Mouse (Mus musculus): ENCODE data around the gene Btn2a2.
A peak's percentile ranks its signal among the peaks of the same experiment; 100 is the strongest.

Btn2a2 gene

GRCm38 (mm10) chr13:23445156-23445555 is 43.5 kb downstream of the Btn2a2 start:
- no peak for DNase-seq

DNA sequence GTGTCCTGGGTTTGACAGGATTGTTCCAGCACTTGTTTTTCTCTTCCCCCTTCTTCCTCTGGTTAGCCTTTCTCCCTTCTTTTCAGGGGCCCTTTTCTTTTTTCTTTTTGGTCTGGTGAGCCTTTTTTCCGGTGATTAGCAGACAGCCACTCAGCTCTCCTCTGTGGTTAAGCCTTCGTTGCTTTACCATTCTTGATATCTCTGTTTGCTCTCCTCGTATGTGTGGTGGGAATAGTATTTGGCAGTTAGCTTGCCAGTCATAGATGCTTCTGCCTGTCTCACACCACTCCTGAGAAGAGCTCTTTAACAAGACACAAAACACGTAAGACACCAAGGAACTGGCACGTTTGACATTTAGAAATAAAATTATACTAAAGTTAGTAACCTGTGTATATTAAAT is 44.2 kb downstream of the Btn2a2 start:
- no peak for DNase-seq

- DNase-seq: no peak
These were observed 48.8 kb downstream of the Btn2a2 start for GRCm38 (mm10) chr13:23439901-23440300.

- peak in 1 of 2 experiments; percentile 64 for DNase-seq
These were observed 50.1 kb downstream of the Btn2a2 start for GRCm38 (mm10) chr13:23438521-23438920.

DNA sequence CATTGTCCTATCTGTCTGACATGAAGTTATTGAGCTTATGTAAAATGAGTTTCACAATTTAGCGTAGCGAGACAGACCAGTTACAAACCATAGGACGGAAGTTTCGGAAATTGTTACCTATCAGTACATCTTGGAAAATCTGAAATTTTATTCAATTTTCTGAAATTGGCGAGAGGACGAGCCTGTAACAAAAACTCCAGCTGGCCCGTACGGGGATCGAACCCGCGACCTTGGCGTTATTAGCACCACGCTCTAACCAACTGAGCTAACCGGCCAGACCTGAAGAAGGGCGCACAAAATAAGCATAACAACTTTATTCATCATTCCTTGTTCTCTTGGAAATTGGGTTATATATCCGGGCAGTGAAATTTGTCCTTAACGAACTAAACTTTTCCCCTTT is 50.7 kb downstream of the Btn2a2 start:
- peak; percentile 82 to 90 for DNase-seq

DNA sequence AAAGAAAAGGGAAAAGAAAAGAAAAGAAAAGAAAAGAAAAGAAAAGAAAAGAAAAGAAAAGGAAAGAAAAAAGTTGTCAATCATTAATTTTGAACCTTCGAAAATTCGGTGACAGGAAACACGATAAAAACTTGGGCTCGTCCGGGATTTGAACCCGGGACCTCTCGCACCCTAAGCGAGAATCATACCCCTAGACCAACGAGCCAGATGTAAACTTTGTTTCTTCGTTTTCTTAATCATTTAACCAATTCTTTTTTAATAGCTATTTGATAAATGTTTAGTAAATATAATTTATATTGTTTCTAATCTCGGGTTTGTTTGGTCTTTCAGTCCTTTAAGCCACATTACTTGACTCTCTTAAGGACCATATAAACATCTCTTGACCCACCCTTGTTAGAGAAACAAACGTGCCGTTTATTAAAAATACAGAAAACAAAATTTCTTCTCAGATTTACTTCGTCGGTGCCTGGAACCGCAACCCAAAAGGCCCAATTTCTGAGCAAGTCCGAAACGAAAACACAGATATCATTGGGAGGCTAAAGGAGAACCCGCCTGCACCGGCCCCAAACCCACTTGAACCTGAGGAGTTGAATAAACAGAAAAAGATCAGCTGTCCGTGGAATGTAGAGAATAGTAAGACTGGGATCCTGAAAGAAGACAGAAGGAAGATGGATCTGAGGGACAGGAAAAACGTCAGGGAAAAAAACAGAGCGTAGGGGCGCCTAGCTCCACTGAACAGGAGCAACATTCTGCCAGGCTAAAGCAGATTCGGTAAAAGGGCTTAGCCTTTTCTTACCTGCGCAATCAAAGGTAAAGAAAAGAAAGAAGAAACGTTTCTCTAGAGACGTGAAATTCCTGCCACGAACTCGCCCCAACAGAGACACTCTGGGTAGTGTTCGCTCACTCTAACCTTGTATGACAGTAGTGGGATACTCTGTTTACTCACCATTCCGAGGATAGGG is 51.5 kb downstream of the Btn2a2 start:
- peak; percentile 61 to 71 for DNase-seq

DNA sequence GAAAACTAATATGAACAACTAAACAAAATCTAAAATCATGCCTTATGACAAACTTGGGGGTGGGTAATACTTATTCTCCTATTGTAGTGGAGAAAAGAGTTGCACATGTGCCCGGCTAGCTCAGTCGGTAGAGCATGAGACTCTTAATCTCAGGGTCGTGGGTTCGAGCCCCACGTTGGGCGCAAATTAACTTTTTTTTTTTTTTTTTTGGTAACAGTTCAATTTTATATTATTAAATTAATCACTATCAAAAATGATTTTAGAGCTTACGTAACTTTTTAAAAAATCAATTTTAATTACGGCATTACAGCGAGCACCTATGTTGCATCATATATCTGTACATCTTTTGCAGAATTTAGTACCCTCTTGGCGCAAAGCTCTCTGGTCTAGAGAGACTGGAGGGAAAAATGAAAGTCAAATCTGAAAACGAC is 52.4 kb downstream of the Btn2a2 start:
- DNase-seq: peak in 1 of 2 experiments; percentile 62

- DNase-seq: no peak
These were observed 53.0 kb downstream of the Btn2a2 start for GRCm38 (mm10) chr13:23435676-23436075.

GRCm38 (mm10) chr13:23435241-23435640 is 53.4 kb downstream of the Btn2a2 start:
- DNase-seq: no peak

- DNase-seq: no peak
These were observed 54.2 kb downstream of the Btn2a2 start for GRCm38 (mm10) chr13:23434426-23434825.

- no peak for DNase-seq
These were observed 54.9 kb downstream of the Btn2a2 start for GRCm38 (mm10) chr13:23433801-23434200.

DNA sequence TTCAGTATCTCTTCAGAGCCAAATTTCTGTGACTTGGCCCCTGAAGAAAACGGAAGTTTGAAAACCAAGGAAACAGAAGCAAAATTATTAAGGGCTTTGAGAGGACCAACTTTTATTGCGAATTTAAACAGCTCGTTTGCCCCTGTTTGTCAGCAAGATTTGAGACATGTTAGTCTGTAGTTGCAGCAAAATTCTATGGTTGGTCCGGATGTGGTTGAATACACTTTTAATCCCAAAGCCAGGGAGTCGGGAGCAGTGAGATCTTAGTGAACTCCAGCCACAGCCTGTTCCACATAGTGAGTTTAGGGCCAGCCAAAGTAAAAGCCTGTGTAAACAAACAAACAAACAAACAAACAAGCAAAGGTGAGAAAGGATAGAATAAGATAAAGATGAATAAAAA is 55.5 kb downstream of the Btn2a2 start:
- DNase-seq: no peak

DNA sequence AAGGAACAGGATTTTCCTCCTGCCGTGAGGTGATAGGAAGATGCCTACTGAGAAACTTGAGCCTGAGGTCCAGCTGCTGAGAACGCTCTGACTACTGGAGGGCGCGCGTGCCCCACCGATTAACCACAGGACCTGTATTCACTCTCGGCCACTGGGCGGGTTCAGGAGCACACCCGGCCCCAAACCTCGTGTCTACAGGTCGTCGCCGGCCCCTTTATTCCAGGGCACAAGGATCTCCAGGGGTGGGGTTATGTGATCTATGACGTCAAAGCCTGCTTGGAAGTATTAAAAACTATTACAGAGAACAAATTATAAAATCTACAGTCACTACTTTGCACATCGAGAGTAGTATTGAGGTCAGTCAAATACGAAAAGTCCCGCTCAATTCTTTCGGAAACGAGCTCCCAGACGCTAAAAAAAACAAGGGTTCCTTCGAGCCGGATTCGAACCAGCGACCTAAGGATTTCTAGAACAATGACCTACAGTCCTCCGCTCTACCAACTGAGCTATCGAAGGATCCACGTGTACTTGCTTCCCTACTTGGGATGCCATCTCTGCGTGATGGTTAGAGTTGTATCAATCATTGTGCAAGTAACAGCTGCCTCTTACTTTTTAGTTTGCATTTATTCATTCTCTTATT is 56.0 kb downstream of the Btn2a2 start:
- DNase-seq: peak; percentile 97

- DNase-seq: peak; percentile 84 to 88
These were observed 57.3 kb downstream of the Btn2a2 start for GRCm38 (mm10) chr13:23431351-23431771.

DNA sequence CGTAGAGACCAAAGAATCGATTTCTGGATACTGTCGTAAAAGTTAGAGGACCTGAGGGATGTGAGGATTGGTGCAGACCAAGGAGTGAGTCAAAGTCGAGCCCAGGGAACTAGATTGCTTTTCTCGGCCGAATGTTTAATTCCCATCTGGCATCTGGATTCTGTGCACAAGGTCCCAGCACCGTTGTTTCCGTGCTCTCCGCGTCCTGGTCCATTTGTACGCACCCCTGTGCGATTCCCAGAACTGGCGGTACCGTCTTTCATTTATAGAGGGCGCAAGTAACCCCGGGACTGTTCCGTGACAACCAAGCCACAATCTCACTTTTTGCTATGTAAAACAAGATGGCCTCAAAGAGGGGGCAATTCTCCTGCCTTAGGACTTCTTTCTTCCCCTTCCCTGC is 57.9 kb downstream of the Btn2a2 start:
- DNase-seq: peak; percentile 86 to 88

- DNase-seq: peak in 1 of 2 experiments; percentile 3
These were observed 58.8 kb downstream of the Btn2a2 start for GRCm38 (mm10) chr13:23429771-23430380.

GRCm38 (mm10) chr13:23428166-23428993 is 60.3 kb downstream of the Btn2a2 start:
- DNase-seq: peak in 1 of 2 experiments; percentile 4
